Mouse (Mus musculus) midbrain, embryonic 15.5 days (tissue): Measurements from ENCODE around the gene Dmtf1. TPM values are rescaled to one million over a fixed set of nuclear protein-coding genes. Genes with fewer than 3 reads are reported as not detected.
"Not testable (repeated sequence)": the region's sequence is repeated elsewhere in the genome, so short reads cannot be mapped to it uniquely, and the experiment has no call there.

Experiments
- ATAC-seq: fragments of 200-750 bp; cut with Nextera tagmentation; replicated peaks from 2 replicates; pipeline ENCODE4 v1.8.0; 2017; ENCODE audit warnings: moderate TSS enrichment
- H3K27ac ChIP-seq: fragments of 300-500 bp; sonication (generic); 2 replicates; pipeline ENCODE4 v1.5.1; 2015; ENCODE audit warnings: mild to moderate bottlenecking, inconsistent platforms
- H3K27me3 ChIP-seq: fragments of 300-500 bp; sonication (generic); replicated peaks from 2 replicates; pipeline ENCODE4 v1.6.1; 2015; ENCODE audit warnings: inconsistent platforms
- H3K36me3 ChIP-seq: fragments of 300-500 bp; sonication (generic); replicated peaks from 2 replicates; pipeline ENCODE4 v1.6.1; 2015; ENCODE audit warnings: inconsistent platforms
- H3K4me1 ChIP-seq: fragments of 300-500 bp; sonication (generic); 2 replicates; pipeline ENCODE4 v1.6.1; 2015; ENCODE audit warnings: inconsistent platforms
- H3K4me2 ChIP-seq: fragments of 300-500 bp; sonication (generic); 2 replicates; pipeline ENCODE4 v1.6.1; 2015; ENCODE audit warnings: inconsistent platforms, mild to moderate bottlenecking, moderate library complexity
- H3K4me3 ChIP-seq: fragments of 300-500 bp; sonication (generic); 2 replicates; pipeline ENCODE4 v1.5.1; 2015; ENCODE audit warnings: mild to moderate bottlenecking, inconsistent platforms
- H3K9ac ChIP-seq: fragments of 300-500 bp; sonication (generic); 2 replicates; pipeline ENCODE4 v1.6.1; 2015; ENCODE audit warnings: mild to moderate bottlenecking, inconsistent platforms
- H3K9me3 ChIP-seq: fragments of 300-500 bp; sonication (generic); 2 replicates; pipeline ENCODE4 v1.6.1; 2016; ENCODE audit warnings: inconsistent platforms
- WGBS: fragments of 180-500 bp; shearing (Covaris S2); methylation state at CpG from one replicate; pipeline ENCODE4 v1.1.7; 2015; ENCODE audit warnings: mixed read lengths; 5-methylcytosine and 5-hydroxymethylcytosine counted together
- polyA plus RNA-seq: library from polyadenylated mRNA; unstranded; fragments of >200 nt; fragmentation: Nextera tagmentation; extraction: Ambion mirVana; gene quantifications from 2 replicates; pipeline ENCODE4 v1.2.1, GENCODE M21; 2015

Gene Dmtf1
- polyA plus RNA-seq: 60.6 and 63.5 TPM in 2 replicates

GRCm38 (mm10) chr5:9161456-9162041, at the start of gene Dmtf1:
Gene Dmtf1 (minus strand): TSS chr5:9161776.
- under 1% methylated on average over 56 of the region's 64 CpGs for WGBS
- H3K9me3 ChIP-seq: no peaks in the 10 kb centered on the region
- peak; percentile 97 for ATAC-seq

DNA sequence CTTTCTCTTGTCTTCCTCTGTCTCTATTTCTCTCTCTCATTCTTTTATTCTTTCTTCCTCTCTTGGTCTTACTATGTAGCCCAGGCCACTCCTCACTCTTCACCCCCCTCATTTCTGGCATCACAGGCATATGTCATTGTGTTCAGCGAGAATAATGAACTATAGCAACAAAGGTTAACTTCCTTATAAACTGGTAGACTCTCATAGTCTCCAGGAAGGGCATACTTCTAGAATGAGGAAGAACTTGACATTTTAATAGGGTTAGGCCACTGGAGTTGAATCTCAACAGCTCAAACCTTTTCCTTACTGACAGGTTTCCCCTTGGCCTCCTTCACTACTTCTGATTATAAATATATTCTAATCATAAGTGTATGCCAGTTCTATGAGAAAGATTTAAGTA, 24.9 kb upstream of the Dmtf1 start:
- H3K4me2 ChIP-seq: no peak overlapping the region
- H3K4me3 ChIP-seq: no peak overlapping the region
- no peaks in the 10 kb centered on the region for H3K27me3 ChIP-seq
- WGBS: 83% methylated on average over 1 of the region's 1 CpGs
- no peak overlapping the region for H3K27ac ChIP-seq
- no peak for ATAC-seq
- H3K4me1 ChIP-seq: no peaks in the 10 kb centered on the region
- no peaks in the 10 kb centered on the region for H3K9me3 ChIP-seq
- H3K9ac ChIP-seq: no peak overlapping the region
- H3K36me3 ChIP-seq: no peaks in the 10 kb centered on the region

More at GRCm38 (mm10) chr5:9161456-9162041, at the start of gene Dmtf1:
- Histone ChIP-seq H3K4me2 (peak within 1 kb of the TSS; percentile 59), H3K36me3 (no peaks in the 10 kb centered on the region), H3K9ac (peak within 1 kb of the TSS; percentile 94), H3K4me3 (peak within 1 kb of the TSS; percentile 98), H3K27me3 (no peaks in the 10 kb centered on the region), H3K27ac (peak within 1 kb of the TSS; percentile 99), H3K4me1 (peaks cover 24% of the 10 kb centered on the region)

- H3K36me3 ChIP-seq: no peaks in the 10 kb centered on the region
- H3K9me3 ChIP-seq: no peaks in the 10 kb centered on the region
- 80% methylated on average over 2 of the region's 2 CpGs for WGBS
- no peak for ATAC-seq
- H3K27me3 ChIP-seq: no peaks in the 10 kb centered on the region
- no peak overlapping the region for H3K9ac ChIP-seq
- no peak overlapping the region for H3K27ac ChIP-seq
- no peak overlapping the region for H3K4me2 ChIP-seq
- no peak overlapping the region for H3K4me3 ChIP-seq
- H3K4me1 ChIP-seq: no peaks in the 10 kb centered on the region
Measured at GRCm38 (mm10) chr5:9173295-9173694, 11.7 kb upstream of the Dmtf1 start.

GRCm38 (mm10) chr5:9169328-9170005, 7.9 kb upstream of the Dmtf1 start:
- 66% methylated on average over 5 of the region's 5 CpGs for WGBS
- peak; percentile 61 for ATAC-seq
- H3K27ac ChIP-seq, H3K9me3 ChIP-seq, H3K36me3 ChIP-seq, H3K4me3 ChIP-seq, H3K4me1 ChIP-seq, H3K27me3 ChIP-seq, H3K9ac ChIP-seq, H3K4me2 ChIP-seq: not testable (repeated sequence)

DNA sequence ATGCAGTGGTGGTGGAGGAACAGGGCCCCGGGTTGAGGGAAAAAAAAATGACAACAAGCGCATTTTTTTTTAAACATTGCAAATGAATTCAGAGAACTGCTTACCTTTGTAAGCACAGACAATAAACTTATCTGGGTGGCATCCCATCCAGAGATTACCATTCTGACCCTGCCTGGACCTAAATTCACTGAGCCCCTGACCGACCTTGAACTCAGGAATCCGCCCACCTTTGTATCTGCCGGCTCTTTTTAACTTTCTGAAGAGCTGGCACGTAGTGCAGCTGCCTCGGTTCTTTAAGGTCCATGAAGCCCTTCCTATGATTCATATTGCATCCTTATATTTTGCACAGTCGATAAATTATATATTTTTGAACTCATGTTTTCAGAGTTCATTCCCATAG, 4.8 kb upstream of the Dmtf1 start:
- Histone ChIP-seq H3K4me3 (no peak overlapping the region), H3K27me3 (no peaks in the 10 kb centered on the region), H3K4me1 (0 out of 2 replicates have a peak, but pooled peaks cover 7% of the 10 kb centered on the region), H3K9me3 (no peaks in the 10 kb centered on the region), H3K9ac (no peak overlapping the region), H3K27ac (no peak overlapping the region), H3K36me3 (no peaks in the 10 kb centered on the region), H3K4me2 (no peak overlapping the region)
- ATAC-seq: no peak
- WGBS: 77% methylated on average over 8 of the region's 8 CpGs

DNA sequence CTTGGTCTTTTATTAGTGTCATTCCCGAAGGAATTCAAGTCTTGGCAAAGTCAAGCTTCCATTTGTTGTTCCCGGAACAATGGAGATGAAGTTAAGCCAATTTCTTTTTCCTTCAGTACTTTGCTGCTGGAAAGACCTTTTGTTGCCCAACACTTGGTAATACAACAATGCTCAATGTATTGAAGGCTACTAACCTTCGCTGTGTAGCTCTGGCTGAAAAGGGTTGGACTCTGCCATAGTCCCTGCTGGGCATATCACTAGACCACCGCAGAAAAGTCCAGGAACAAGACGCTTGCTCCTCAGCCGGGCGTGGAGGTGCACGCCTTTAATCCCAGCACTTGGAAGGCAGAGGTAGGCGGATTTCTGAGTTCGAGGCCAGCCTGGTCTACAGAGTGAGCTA, 3.6 kb upstream of the Dmtf1 start:
- not testable (repeated sequence) for H3K4me2 ChIP-seq, H3K4me1 ChIP-seq, H3K27ac ChIP-seq, ATAC-seq, H3K27me3 ChIP-seq, H3K4me3 ChIP-seq, H3K9ac ChIP-seq, H3K9me3 ChIP-seq, H3K36me3 ChIP-seq
- 79% methylated on average over 10 of the region's 10 CpGs for WGBS

GRCm38 (mm10) chr5:9163411-9163810, 1.8 kb upstream of the Dmtf1 start:
- Histone ChIP-seq H3K4me2 (no peak overlapping the region), H3K4me3 (no peak overlapping the region), H3K9ac (no peak overlapping the region), H3K4me1 (peaks cover 18% of the 10 kb centered on the region), H3K36me3 (no peaks in the 10 kb centered on the region), H3K9me3 (no peaks in the 10 kb centered on the region), H3K27ac (no peak overlapping the region), H3K27me3 (no peaks in the 10 kb centered on the region)
- WGBS: 93% methylated on average over 3 of the region's 3 CpGs
- ATAC-seq: no peak

DNA sequence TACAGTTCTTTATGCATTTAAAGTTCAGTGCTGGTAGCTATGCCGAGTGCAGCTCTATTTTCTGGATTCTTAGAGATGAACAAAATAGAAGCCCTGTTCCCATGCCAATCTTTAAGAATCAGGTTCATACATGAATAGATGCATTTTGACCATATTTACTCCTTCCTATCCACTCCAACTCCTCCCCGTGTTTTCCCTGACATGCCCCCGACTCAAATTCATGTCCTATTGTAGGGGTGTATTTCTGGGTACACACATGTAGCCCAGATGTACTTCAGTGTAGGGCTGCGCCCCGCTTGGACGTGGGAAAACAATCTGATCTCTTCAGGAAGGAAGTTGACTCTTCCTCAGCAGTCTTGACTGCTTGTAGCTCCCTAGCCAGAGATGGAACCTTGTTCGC, 512 bp upstream of the Dmtf1 start:
- peak; percentile 46 for ATAC-seq
- Histone ChIP-seq H3K4me2 (peak overlapping the region; percentile 55), H3K4me3 (peak overlapping the region; percentile 98), H3K9me3 (no peaks in the 10 kb centered on the region), H3K27ac (peak overlapping the region; percentile 99), H3K9ac (peak overlapping the region; percentile 47), H3K4me1 (peaks cover 22% of the 10 kb centered on the region), H3K36me3 (no peaks in the 10 kb centered on the region), H3K27me3 (no peaks in the 10 kb centered on the region)
- 17% methylated on average over 7 of the region's 7 CpGs for WGBS

GRCm38 (mm10) chr5:9160831-9161455, 633 bp downstream of the Dmtf1 start:
- Histone ChIP-seq H3K27ac (peak overlapping the region; percentile 99), H3K36me3 (no peaks in the 10 kb centered on the region), H3K4me2 (peak overlapping the region; percentile 59), H3K9me3 (no peaks in the 10 kb centered on the region), H3K4me1 (peaks cover 24% of the 10 kb centered on the region), H3K27me3 (no peaks in the 10 kb centered on the region), H3K9ac (peak overlapping the region; percentile 94), H3K4me3 (peak overlapping the region; percentile 98)
- ATAC-seq: peak; percentile 77
- WGBS: under 1% methylated on average over 52 of the region's 55 CpGs

GRCm38 (mm10) chr5:9157336-9157735, 4.2 kb downstream of the Dmtf1 start:
- no peaks in the 10 kb centered on the region for H3K36me3 ChIP-seq
- H3K9ac ChIP-seq: no peak overlapping the region
- no peak overlapping the region for H3K27ac ChIP-seq
- no peaks in the 10 kb centered on the region for H3K27me3 ChIP-seq
- H3K4me2 ChIP-seq: no peak overlapping the region
- H3K9me3 ChIP-seq: no peaks in the 10 kb centered on the region
- peaks cover 20% of the 10 kb centered on the region for H3K4me1 ChIP-seq
- ATAC-seq: no peak
- WGBS: 86% methylated on average over 1 of the region's 1 CpGs
- no peak overlapping the region for H3K4me3 ChIP-seq

DNA sequence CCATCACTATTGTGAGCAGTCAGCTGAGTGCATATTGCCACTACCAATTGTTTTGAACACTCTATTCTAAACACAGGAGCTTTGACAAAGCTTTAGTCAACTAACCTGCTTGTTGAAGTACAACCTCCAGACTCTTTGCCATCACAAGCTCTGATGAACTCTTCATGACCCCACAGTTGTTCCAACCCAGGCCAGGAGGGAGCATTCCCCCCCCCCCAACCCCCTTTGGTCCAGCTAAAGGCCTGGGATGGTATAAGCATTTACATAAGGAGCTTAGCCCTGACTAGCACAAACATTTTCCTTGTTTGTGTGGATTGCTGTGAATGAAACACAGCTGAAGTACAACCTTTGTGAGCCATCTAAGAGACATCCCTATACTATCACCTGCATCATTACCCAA, 4.8 kb downstream of the Dmtf1 start:
- peaks cover 18% of the 10 kb centered on the region for H3K4me1 ChIP-seq
- no peaks in the 10 kb centered on the region for H3K9me3 ChIP-seq
- no peak overlapping the region for H3K27ac ChIP-seq
- no peaks in the 10 kb centered on the region for H3K27me3 ChIP-seq
- ATAC-seq: no peak
- H3K4me2 ChIP-seq: no peak overlapping the region
- no peak overlapping the region for H3K9ac ChIP-seq
- no peak overlapping the region for H3K4me3 ChIP-seq
- no peaks in the 10 kb centered on the region for H3K36me3 ChIP-seq

DNA sequence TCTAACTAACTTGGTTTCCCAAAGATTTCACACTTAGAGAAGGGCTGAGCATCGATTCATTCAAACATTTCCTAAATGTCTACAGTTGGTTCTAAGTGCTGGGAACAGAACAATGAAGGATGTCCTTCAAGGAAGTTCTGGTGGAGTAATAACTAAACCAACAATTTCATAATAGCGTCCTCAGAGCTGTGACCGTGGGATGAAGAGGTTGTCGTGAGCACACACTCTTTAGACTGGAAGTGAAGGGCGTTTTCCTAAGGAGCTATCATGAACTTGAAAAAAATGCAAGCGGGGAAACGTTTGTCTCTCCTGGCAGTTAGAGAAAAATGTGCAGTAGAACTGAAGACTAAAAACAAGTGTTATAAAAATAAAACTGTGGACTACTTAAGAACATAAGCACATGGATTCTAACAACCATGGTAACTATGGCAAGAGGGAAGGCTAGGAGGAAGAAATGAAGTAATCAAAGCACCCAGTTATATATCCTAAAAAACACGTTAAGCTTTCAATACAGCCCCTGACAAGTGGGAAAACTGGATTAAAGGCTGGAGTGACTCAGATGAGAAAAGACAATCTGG, 12.2 kb downstream of the Dmtf1 start:
- no peak for ATAC-seq
- Histone ChIP-seq H3K9ac (no peak overlapping the region), H3K4me3 (no peak overlapping the region), H3K4me1 (no peaks in the 10 kb centered on the region), H3K4me2 (no peak overlapping the region), H3K9me3 (no peaks in the 10 kb centered on the region), H3K27me3 (no peaks in the 10 kb centered on the region), H3K27ac (no peak overlapping the region), H3K36me3 (peaks cover 18% of the 10 kb centered on the region; the same call in 1 of the 2 replicates)
- 92% methylated on average over 8 of the region's 8 CpGs for whole genome bisulfite sequencing
